Mouse (Mus musculus) B cell, adult 2 months (primary cell): ENCODE data around the gene Jmy.
A peak's percentile ranks its signal among the peaks of the same experiment; 100 is the strongest.
"Not testable (repeated sequence)": the region's sequence is repeated elsewhere in the genome, so short reads cannot be mapped to it uniquely, and the experiment has no call there.

Experiments used
- DNase-seq, 2 experiments: peaks; one replicate each; pipeline ENCODE4 v3.0.0; 2022

Gene Jmy

DNA sequence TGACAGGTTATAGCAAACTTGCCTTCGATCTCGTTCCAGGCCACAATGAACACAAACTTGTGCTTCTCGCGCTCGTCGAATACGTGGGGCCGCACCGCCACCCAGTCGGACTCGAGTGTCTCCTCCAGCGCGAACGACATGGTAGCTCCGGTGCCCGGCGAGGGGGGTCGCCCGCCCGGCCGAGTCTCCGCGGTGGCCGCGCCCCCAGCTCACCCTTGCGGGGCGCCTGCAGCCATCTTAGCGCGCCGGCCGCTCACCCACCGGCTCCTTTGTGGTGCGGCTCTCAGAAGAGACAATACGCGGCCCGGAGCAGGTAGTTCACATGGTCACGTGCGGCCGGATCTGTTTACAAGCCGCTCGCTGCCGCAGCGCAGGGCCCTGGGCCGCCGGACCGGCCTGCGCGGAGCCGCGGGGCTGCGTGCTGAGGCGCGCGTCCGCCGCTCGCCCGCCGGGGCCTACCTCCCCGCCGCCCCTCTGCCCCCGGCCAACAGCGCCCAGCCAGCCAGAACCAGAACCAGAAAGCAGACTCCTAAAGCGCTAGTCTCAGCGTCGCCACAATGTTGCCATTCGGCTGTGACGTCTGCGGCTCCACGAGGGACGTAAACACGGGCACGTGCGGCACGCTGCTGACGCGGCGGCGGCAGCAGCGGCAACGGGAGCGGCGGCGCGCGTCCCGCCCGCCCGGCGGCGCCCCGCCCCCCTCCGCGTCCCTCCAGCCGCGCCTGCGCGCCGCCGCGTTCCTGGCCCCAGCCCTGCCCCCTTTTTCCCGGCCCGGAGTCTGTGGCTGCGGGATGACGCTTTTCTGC is at the start of gene Jmy:
Gene Jmy (minus strand): TSS at position 642 of the 806 bp plus-strand sequence.
- DNase-seq: peak; percentile 81 to 84

DNA sequence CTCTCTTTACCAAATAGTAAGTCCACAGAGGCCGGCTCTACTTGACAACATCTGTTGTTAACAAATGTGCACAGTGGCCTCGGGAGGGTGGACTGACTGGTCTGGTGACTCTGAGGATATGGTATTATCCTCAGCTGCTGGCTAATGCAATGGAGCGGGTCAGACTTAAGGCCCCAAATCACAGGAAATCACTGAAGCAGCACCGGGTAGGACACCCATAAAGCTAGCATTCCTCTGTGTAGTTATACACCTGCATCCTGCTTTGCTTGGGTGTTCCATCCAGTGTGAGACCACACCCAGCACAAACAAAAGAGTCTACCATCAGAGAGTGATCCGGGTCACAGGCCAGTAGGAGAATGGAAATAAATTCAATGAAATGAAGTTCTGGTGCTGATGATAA is 48.0 kb upstream of the Jmy start:
- DNase-seq: no peak

DNA sequence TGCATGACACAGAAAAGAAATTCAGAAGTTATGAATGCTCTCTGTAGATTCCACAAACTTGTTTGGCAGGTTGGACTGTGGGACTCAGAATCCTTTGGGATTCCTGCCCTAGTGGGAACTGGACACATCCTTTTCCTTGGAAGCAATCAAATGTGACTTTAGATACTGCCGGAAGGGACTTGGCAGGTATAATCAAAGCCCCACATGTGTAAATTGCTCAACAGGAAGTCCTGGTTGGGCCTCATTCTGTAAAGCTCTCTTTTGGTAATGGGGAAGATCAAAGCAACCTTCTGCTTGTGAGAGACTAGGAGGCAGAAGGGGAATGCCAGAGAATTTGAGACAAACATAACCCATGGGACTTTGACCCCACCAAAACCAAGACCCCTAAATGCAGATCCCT is 46.4 kb upstream of the Jmy start:
- no peak for DNase-seq

GRCm38 (mm10) chr13:93544274-93544673 is 44.7 kb upstream of the Jmy start:
- no peak for DNase-seq

- DNase-seq: no peak
These were observed 39.7 kb upstream of the Jmy start for GRCm38 (mm10) chr13:93539311-93539710.

DNA sequence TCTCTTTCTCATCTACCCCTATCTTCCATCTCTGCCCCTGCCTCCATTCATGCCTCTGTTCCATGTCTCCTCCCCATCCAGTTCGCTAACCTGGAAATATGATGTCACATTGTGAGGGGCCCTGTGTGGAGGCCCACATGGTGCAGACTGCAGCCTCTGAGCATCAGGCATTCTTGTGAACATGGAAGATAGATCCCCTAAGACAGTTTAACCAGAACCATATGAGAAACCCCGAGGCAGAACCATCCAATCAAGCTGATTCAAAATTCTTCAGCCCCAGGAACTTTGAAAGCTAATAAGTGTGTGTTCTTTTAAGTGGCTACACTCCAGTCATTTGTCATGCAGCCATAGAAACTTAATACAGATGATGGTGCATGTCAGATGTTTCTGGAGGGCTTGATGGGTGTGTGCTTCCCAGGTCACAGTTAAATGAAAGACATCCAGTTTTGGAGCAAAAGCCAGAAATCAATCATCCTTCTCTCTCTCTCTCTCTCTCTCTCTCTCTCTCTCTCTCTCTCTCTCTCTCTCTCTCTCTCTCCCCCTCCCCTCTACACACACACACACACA is 19.2 kb upstream of the Jmy start:
- DNase-seq: no peak

GRCm38 (mm10) chr13:93517223-93517622 is 17.6 kb upstream of the Jmy start:
- no peak for DNase-seq

GRCm38 (mm10) chr13:93514000-93514795 is 14.6 kb upstream of the Jmy start:
- DNase-seq: no peak

- DNase-seq: no peak
These were observed 11.0 kb upstream of the Jmy start for GRCm38 (mm10) chr13:93510447-93511180.

DNA sequence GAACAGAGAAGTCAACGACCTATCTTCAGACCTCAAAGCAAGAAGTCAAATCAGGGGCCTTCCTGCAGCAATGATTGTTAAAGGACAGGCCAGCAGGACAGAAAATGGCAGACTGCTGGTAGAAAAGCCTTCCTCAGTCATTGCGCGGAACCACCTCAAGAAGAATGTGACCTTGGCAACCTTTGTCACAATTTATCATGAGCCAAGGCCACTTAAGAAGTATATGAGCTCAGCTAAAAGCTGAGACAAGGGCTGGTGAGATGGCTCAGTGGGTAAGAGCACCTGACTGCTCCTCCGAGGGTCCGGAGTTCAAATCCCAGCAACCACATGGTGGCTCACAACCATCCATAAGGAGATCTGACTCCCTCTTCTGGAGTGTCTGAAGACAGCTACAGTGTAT is 7.3 kb upstream of the Jmy start:
- DNase-seq: not testable (repeated sequence)

DNA sequence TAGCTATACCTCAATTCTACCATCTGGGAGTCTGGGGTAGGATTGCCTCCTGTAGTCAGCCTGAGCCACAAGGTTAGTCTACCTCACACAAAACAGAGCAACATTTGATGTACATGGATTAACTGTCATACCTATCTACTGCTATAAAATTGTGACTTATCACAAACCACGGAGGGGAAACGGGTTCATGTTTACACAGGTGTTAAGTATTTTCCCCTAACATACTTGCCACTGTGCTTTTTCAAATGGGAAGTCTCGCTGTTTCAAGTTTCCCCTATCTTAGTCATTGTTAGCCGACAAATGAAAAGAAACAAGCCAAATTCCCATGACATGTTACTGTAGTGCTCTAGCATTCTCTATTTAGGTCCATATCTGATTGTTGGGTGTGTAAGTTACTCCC is 2.1 kb upstream of the Jmy start:
- no peak for DNase-seq

DNA sequence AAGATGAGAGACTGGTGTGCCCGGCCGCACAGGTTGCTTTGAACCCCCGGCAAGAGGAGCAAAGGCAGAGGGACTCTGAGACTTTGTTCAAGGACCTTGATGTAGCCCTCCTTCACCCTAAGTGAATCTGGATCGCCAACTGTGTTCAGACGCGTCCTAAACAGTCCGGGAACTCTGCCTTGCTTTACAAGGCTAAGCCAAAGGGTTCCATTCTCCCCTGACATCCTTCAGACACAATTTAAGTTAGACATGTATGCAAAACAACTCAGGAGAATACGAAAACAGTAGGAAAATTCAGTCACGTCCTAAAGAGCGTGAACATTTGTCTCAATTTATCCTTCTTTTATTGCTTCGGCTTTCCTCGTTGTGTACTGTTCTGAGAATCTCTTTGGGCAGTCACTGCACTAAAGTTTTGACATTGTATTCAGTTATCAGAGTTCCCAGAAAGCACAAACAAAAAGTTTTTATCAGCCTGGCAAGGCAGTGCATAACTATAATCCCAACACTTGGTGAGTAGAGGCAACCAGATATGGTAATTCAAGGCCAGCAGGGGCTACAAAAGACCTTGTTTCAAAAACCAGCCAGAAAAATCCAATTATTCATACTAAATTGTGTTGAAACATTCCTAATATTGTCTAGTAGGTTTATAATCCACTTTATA is 495 bp upstream of the Jmy start:
- DNase-seq: no peak

DNA sequence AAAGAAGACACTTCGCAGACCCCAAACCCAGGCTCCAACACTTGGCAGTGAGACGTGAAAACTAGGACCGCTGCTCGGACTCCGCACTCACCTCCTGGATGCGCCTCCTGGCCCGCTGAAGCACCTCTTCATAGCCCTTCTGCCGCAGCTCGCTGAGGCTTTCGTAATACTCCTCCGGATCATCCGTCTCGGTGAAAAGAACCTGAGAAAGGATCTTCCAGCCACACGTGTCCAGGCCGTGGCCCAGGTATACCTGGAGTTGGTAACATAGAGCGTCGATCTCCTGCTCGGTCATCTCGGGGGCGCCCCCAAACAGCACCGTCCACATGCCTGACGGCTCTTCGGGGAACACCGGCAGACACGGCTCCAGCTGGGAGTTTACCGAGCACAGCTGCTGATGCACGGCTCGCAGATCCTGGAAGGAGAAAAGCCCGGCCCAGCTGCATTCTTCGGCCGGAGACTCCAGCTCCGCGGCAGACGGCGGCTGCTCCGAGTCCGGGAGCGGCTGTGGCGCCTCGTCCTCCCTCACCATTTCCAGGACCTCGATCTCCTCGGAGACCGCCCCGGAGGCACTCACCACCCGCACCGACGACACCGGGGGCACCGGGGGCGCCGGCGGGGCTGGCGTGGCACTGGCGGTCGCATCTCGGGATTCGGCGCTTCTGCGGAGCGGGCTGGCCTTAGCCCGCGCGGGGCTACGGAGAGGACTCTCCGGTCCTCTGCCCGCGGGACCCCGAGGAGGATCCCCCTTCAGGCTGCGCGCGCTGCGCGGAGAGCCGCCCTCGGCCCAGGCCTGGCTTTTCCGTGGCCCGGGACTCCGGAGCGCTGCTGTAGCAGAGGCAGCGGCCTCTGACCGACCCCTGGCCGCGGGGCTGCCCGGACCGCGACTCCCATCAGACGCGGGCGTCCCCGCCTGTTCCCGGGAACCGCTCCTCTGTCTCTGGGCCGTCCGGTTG is 1.1 kb downstream of the Jmy start:
- DNase-seq: peak; percentile 48 to 59

- no peak for DNase-seq
These were observed 2.6 kb downstream of the Jmy start for GRCm38 (mm10) chr13:93496977-93497376.

DNA sequence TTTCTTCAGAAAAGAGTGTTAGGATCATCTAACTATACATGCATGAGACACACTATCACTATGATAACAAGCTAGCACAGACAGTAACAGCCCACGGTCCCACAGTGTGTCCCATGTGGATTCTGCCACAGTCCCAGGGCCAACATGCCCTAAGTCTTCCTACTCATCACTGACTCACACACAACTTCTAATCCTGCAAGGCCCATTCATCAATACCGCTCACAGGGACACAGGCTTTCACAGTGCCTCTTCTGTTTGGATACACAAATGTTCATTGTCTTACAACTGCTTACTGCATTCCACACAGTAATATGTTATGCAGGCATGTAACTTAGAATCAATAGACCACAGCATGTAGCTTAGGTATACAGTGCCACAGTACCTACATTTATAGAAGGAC is 11.1 kb downstream of the Jmy start:
- DNase-seq: no peak

DNA sequence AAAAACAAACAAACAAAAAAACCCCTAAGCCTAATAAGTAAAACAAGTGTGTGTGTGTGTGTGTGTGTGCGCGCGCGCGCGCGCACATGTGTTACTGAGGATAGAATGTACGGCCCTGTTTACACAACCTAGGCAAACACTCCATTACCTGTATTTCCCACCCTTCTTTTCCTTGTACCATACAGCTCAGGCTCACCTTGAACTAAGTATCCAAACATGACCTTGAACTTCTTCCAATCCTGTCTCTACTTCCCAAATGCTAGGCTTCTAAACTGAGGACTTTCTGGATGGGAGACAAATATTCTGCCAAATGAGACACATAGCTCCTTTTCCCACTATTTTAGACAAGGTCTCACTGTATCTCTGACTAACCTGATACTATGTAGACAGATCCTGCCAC is 11.9 kb downstream of the Jmy start:
- no peak for DNase-seq

DNA sequence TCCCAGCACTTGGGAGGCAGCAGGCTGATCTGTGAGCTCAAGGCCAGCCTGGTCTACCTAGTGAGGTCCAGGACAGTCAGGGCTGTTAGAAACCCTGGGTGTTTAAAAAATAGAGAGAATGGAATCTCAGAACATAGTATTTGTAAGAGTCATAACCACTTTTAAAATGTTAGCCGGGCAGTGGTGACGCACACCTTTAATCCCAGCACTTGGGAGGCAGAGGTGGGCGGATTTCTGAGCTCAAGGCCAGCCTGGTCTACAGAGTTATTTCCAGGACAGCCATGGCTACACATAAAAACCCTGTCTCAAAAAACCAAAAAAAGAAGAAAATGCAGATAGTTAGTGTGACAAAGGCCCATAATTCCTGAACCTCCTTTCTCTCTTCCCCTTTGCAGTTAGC is 15.3 kb downstream of the Jmy start:
- DNase-seq: no peak

- DNase-seq: no peak
These were observed 18.5 kb downstream of the Jmy start for GRCm38 (mm10) chr13:93481110-93481509.

DNA sequence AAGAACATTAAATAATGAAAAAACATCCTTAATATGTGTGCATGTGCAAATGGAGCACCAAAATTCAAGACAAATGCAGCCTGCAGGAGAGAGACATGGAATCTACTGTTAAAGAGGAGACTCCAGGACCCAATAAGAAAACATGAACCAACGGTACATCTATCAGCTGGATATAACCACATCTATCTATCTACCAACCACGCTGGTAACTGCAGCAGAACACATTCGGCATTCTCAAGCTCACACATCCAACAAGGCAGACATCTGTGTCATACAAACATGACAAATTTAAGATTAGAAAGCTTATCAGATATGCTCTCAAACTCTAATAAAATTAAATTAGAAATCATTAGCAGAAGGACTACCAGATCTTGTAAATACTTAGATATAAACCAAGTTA is 21.3 kb downstream of the Jmy start:
- DNase-seq: no peak

DNA sequence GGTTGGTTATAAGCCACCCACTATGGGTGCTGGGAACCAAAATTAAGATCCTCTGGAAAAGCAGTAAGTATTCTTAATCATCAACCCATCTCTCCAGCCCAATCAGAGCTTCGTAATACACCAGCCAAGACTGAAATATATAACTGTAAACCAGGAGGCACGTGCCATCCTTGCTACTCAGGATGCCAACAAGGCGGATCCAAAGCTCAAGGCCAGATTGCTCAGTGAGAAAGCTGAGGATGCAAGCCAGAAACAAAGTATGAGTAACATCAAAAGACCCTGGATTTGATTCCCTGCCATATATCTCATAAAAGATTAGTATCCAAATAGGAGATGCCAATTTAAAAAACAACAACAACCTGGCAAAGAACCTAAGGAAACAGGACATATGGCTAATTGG is 31.3 kb downstream of the Jmy start:
- DNase-seq: no peak

GRCm38 (mm10) chr13:93459566-93459965 is 40.0 kb downstream of the Jmy start:
- DNase-seq: no peak
